Mouse (Mus musculus) kidney, embryonic 16.5 days (tissue): ENCODE measurements around the gene Rhobtb1. TPM values are rescaled to one million over a fixed set of nuclear protein-coding genes. Genes with fewer than 3 reads are reported as not detected.

ENCODE experiments used
- ATAC-seq: fragments of 200-750 bp; cut with Nextera tagmentation; 2 replicates; pipeline ENCODE4 v1.8.0; 2017; ENCODE audit warnings: moderate TSS enrichment; ENCODE audit not compliant: low FRiP score, low TSS enrichment
- H3K27ac ChIP-seq: fragments of 300-500 bp; sonication (generic); 2 replicates; pipeline ENCODE4 v1.5.1; 2014; ENCODE audit warnings: low read length
- H3K27me3 ChIP-seq: fragments of 300-500 bp; sonication (generic); 2 replicates; pipeline ENCODE4 v1.6.1; 2014; ENCODE audit warnings: low read length, control low read depth, mixed read lengths; ENCODE audit not compliant: insufficient read depth
- H3K36me3 ChIP-seq: fragments of 300-500 bp; sonication (generic); 2 replicates; pipeline ENCODE4 v1.6.1; 2014; ENCODE audit warnings: low read length, control low read depth, mixed read lengths; ENCODE audit not compliant: insufficient read depth
- H3K4me1 ChIP-seq: fragments of 300-500 bp; sonication (generic); 2 replicates; pipeline ENCODE4 v1.6.1; 2014; ENCODE audit warnings: low read length, control low read depth, mixed read lengths; ENCODE audit not compliant: insufficient read depth
- H3K4me2 ChIP-seq: fragments of 300-500 bp; sonication (generic); replicated peaks from 2 replicates; pipeline ENCODE4 v1.6.1; 2014; ENCODE audit warnings: low read depth, low read length
- H3K4me3 ChIP-seq: fragments of 300-500 bp; sonication (generic); 2 replicates; pipeline ENCODE4 v1.5.1; 2014; ENCODE audit warnings: mild to moderate bottlenecking, low read length
- H3K9ac ChIP-seq: fragments of 300-500 bp; sonication (generic); replicated peaks from 2 replicates; pipeline ENCODE4 v1.6.1; 2014; ENCODE audit warnings: low read length
- H3K9me3 ChIP-seq: fragments of 300-500 bp; sonication (generic); 2 replicates; pipeline ENCODE4 v1.6.1; 2016; ENCODE audit warnings: low read length, control low read depth
- WGBS: fragments of 180-500 bp; shearing (Covaris S2); extraction: QIAGEN DNeasy Blood & Tissue Kit; methylation state at CpG from one replicate; pipeline ENCODE4 v1.1.7; 2014; 5-methylcytosine and 5-hydroxymethylcytosine counted together
- polyA plus RNA-seq: library from polyadenylated mRNA; unstranded; fragments of >200 nt; fragmentation: Nextera tagmentation; extraction: Ambion mirVana; gene quantifications from 2 replicates; pipeline ENCODE4 v1.2.1, GENCODE M21; 2015

Gene Rhobtb1
- polyA plus RNA-seq, 1 experiment from 2014 or later: 22.2 TPM

- Histone ChIP-seq H3K36me3 (no peaks in the 10 kb centered on the region), H3K9me3 (peaks cover 4% of the 10 kb centered on the region; the same call in 1 of the 2 replicates), H3K27ac (no peak overlapping the region), H3K4me2 (no peak overlapping the region), H3K27me3 (no peaks in the 10 kb centered on the region), H3K4me3 (no peak overlapping the region), H3K4me1 (peaks cover 10% of the 10 kb centered on the region), H3K9ac (no peak overlapping the region)
- 49% methylated on average over 8 of the region's 8 CpGs for WGBS
- ATAC-seq: no peak
Observed at GRCm38 (mm10) chr10:69313944-69314343, 162.7 kb downstream of the Rhobtb1 start.

- 92% methylated on average over 11 of the region's 11 CpGs for WGBS
- Histone ChIP-seq H3K27me3 (no peaks in the 10 kb centered on the region), H3K4me1 (peaks cover 13% of the 10 kb centered on the region)
Observed at GRCm38 (mm10) chr10:69318514-69318913, 167.3 kb downstream of the Rhobtb1 start.

GRCm38 (mm10) chr10:69320667-69321518, 169.7 kb downstream of the Rhobtb1 start:
- H3K4me2 ChIP-seq: peak overlapping the region; percentile 60
- no peaks in the 10 kb centered on the region for H3K36me3 ChIP-seq
- no peak overlapping the region for H3K27ac ChIP-seq
- H3K9me3 ChIP-seq: peaks cover 9% of the 10 kb centered on the region; the same call in 1 of the 2 replicates
- no peaks in the 10 kb centered on the region for H3K27me3 ChIP-seq
- H3K9ac ChIP-seq: peak overlapping the region; percentile 39; the same call in 1 of the 2 replicates
- peak; percentile 90 for ATAC-seq
- 43% methylated on average over 21 of the region's 21 CpGs for WGBS
- H3K4me3 ChIP-seq: peak overlapping the region; percentile 32
- peaks cover 7% of the 10 kb centered on the region for H3K4me1 ChIP-seq

More at GRCm38 (mm10) chr10:69318514-69318913, 167.3 kb downstream of the Rhobtb1 start:
- Histone ChIP-seq H3K9ac (no peak overlapping the region), H3K9me3 (peaks cover 9% of the 10 kb centered on the region; the same call in 1 of the 2 replicates), H3K4me2 (no peak overlapping the region), H3K27ac (no peak overlapping the region), H3K36me3 (no peaks in the 10 kb centered on the region), H3K4me3 (no peak overlapping the region)
- ATAC-seq: no peak

DNA sequence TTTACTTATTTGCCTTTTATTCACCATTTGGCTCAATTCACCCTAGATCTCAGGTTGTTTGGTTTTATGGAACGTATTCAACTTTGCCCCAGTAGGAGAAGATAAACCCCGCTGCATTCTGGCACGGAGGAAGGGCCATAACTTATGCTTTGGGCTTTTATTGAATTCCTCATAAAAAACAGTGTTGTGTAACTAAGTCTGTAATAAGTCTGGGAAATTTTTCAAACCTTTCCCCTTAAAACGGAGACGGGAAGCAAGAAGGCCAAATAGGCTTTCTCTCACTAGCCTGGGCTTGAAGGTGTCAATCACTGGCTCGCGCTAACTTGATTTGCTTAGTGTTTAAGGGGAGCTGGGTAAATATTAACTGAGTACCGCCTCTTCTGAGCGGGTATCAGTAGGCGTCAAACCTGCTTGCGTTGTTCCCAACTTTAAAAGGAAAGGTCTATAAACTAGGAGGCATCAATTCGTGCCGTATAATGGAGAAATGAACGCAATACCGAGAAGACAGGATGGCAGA, 170.3 kb downstream of the Rhobtb1 start:
- Histone ChIP-seq H3K36me3 (no peaks in the 10 kb centered on the region), H3K27me3 (no peaks in the 10 kb centered on the region), H3K4me2 (peak overlapping the region; percentile 60), H3K9me3 (peaks cover 9% of the 10 kb centered on the region; the same call in 1 of the 2 replicates), H3K4me3 (peak overlapping the region; percentile 32), H3K4me1 (peaks cover 7% of the 10 kb centered on the region), H3K9ac (peak overlapping the region; percentile 39), H3K27ac (peak overlapping the region; percentile 16; the same call in 1 of the 2 replicates)
- peak; percentile 72; the same call in 1 of the 2 replicates for ATAC-seq
- 38% methylated on average over 15 of the region's 15 CpGs for WGBS

DNA sequence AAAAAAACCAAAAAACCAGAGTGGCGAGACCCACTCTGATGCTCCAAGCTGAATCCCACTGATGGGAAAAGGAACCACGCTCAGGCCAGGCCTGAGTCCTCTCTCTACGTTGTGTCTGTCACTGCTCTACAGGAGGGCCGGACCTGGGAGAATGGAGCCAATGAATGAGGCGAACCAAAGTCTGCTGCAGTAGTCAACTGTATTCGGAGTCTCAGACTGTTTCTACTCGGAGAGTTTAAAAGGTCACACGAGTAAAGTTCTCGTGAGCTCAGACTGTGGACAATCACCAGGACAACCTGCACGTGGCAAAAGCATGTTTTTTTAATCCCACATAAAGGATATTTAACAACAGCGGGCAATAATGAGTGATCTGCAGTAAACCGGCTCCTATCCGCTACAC, 172.8 kb downstream of the Rhobtb1 start:
- Histone ChIP-seq H3K9me3 (peaks cover 5% of the 10 kb centered on the region; the same call in 1 of the 2 replicates), H3K4me2 (no peak overlapping the region), H3K9ac (no peak overlapping the region), H3K27me3 (no peaks in the 10 kb centered on the region), H3K4me3 (no peak overlapping the region), H3K36me3 (no peaks in the 10 kb centered on the region), H3K27ac (no peak overlapping the region), H3K4me1 (peaks cover 7% of the 10 kb centered on the region)
- WGBS: 76% methylated on average over 13 of the region's 13 CpGs
- no peak for ATAC-seq

DNA sequence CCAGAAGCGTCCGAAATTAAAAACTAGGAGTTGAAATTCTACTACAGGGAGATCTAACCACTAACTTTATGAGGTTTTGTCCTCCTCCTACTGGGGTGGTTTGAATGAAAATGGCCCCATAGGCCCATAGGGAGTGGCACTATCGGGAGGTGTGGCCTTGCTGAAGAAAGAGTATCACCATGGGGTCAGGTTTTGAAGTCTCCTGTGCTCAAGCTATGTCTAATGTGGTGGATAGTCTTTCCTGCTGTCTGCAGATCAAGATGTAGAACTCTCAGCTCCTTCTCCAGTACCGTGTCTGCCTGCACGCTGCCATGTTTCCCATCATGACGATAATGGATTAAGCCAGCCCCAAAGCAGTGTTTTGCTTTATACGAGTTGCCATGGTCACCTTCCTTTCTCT, 173.6 kb downstream of the Rhobtb1 start:
- Histone ChIP-seq H3K27ac (no peak overlapping the region), H3K36me3 (no peaks in the 10 kb centered on the region), H3K4me1 (peaks cover 7% of the 10 kb centered on the region), H3K9me3 (peaks cover under 1% of the 10 kb centered on the region; the same call in 1 of the 2 replicates), H3K4me2 (no peak overlapping the region), H3K4me3 (no peak overlapping the region), H3K9ac (no peak overlapping the region), H3K27me3 (no peaks in the 10 kb centered on the region)
- 90% methylated on average over 7 of the region's 7 CpGs for WGBS
- ATAC-seq: no peak

- H3K27me3 ChIP-seq: no peaks in the 10 kb centered on the region
- H3K27ac ChIP-seq: no peak overlapping the region
- H3K4me3 ChIP-seq: no peak overlapping the region
- 90% methylated on average over 3 of the region's 3 CpGs for WGBS
- H3K9me3 ChIP-seq: no peaks in the 10 kb centered on the region
- no peak overlapping the region for H3K4me2 ChIP-seq
- peaks cover 6% of the 10 kb centered on the region for H3K4me1 ChIP-seq
- ATAC-seq: no peak
- no peaks in the 10 kb centered on the region for H3K36me3 ChIP-seq
- H3K9ac ChIP-seq: no peak overlapping the region
Observed at GRCm38 (mm10) chr10:69326433-69326832, 175.2 kb downstream of the Rhobtb1 start.

GRCm38 (mm10) chr10:69327362-69327761, 176.1 kb downstream of the Rhobtb1 start:
- no peaks in the 10 kb centered on the region for H3K9me3 ChIP-seq
- no peak overlapping the region for H3K27ac ChIP-seq
- no peaks in the 10 kb centered on the region for H3K27me3 ChIP-seq
- ATAC-seq: no peak
- H3K4me2 ChIP-seq: no peak overlapping the region
- H3K36me3 ChIP-seq: no peaks in the 10 kb centered on the region
- no peak overlapping the region for H3K4me3 ChIP-seq
- no peak overlapping the region for H3K9ac ChIP-seq
- 59% methylated on average over 8 of the region's 8 CpGs for WGBS
- H3K4me1 ChIP-seq: no peaks in the 10 kb centered on the region

DNA sequence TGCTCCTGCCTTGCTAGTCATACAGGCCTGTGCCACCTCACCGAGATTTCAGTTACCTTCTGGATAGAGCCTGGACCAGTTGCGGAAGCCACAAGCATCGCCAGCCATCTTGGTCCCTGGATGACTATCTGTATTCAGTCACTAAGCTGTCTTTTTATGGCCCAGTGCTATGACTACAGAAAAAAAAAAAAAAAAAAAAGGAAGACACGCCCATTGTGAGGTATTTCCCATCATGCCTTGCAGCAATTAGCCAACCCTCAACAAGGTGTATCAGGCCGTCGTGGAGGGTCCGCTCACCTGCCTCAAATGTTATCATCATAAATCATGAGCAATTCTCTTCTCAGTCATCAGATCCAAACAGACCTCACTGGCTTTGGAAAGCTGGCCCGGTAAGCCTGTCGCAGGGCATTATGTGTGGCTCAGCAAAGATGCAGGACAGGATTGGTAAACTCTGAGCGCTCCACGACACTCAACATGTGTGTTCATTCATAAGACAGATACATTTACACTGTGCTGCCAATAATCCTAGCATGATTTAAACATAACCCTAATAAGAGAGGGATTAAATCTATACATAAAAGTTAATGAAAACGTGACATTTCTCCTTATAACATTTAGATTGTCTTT, 176.9 kb downstream of the Rhobtb1 start:
- no peak overlapping the region for H3K4me2 ChIP-seq
- H3K9ac ChIP-seq: no peak overlapping the region
- 88% methylated on average over 12 of the region's 12 CpGs for WGBS
- no peaks in the 10 kb centered on the region for H3K27me3 ChIP-seq
- ATAC-seq: no peak
- no peak overlapping the region for H3K27ac ChIP-seq
- no peaks in the 10 kb centered on the region for H3K9me3 ChIP-seq
- H3K36me3 ChIP-seq: no peaks in the 10 kb centered on the region
- H3K4me3 ChIP-seq: no peak overlapping the region
- no peaks in the 10 kb centered on the region for H3K4me1 ChIP-seq
